Mouse (Mus musculus) urinary bladder, postnatal 4 days (tissue): ENCODE measurements around the gene Acot7.

Source experiments
- DNase-seq, 2 experiments: peaks; one replicate each; pipeline ENCODE4 v3.0.0; 2021 to 2022; ENCODE audit warnings: low spot score in 2 of 2

Acot7 gene

GRCm38 (mm10) chr4:152294188-152294929 lies 116.4 kb downstream of the Acot7 start:
- DNase-seq: no peak

DNA sequence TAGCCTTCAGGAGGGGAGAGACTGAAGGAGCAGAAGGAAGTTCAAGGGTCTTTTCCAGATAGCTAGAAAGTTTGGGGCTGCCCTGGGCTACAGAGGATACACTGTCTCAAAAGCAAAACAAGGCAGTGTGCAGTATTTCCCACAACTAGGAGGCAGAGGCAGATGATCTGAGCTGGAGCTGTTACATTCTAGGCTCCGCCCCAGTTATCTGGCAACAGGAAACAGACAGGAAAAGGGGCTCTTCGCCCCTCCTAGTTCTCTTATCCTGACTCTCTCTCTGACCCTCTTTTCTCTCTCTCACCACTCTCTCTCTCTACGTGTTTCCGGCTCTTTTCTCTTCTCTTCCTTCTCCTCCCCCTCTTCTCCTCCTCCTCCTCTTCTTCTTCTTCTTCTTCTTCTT lies 118.0 kb downstream of the Acot7 start:
- DNase-seq: no peak

- DNase-seq: no peak
These were observed 118.4 kb downstream of the Acot7 start for GRCm38 (mm10) chr4:152296371-152296770.

GRCm38 (mm10) chr4:152296874-152297861 lies 119.2 kb downstream of the Acot7 start, which contains the start of gene Icmt:
Icmt (plus strand) TSS chr4:152297227.
- DNase-seq: peak; percentile 100

GRCm38 (mm10) chr4:152298836-152299235 lies 120.9 kb downstream of the Acot7 start:
- no peak for DNase-seq

DNA sequence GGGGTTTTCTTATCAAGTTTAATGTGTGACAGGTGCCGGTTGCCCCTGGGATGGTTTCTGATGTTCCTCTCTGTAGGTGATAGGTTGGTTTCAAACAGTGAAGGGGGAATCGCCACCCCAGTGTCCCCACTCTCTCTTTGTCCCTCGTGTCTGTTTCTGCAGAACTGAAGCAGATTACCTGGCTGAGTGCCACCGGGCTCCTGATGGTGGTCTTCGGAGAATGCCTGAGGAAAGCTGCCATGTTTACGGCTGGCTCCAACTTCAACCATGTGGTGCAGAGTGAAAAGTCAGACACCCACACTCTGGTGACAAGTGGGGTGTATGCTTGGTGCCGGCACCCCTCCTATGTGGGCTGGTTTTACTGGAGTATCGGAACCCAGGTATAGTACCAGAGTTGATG lies 122.4 kb downstream of the Acot7 start:
- DNase-seq: no peak

GRCm38 (mm10) chr4:152302012-152302411 lies 124.1 kb downstream of the Acot7 start:
- DNase-seq: no peak

- DNase-seq: no peak
These were observed 125.2 kb downstream of the Acot7 start for GRCm38 (mm10) chr4:152303172-152303571.

- DNase-seq: no peak
These were observed 126.8 kb downstream of the Acot7 start for GRCm38 (mm10) chr4:152304685-152305084.

DNA sequence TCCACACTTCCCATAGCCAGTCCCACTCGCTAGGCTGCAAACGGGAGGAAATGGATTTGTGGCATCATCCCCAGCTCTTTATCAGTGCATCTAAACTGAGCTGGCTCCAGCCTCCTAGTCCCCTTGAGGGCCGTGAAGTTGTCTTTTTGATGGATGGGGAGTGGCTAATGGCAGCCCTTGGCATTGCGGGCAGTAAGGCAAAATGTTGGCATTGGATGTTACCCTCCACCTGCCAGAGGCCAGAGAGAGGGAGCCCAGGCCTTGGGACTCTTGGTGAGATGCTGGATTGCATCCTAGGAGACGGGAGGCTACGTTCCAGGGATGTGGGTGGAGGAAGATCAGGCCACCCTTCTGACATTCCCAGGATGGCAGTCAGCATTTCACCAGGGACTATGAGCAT lies 128.1 kb downstream of the Acot7 start:
- DNase-seq: no peak

GRCm38 (mm10) chr4:152307542-152307941 lies 129.6 kb downstream of the Acot7 start:
- no peak for DNase-seq

- DNase-seq: no peak
These were observed 134.3 kb downstream of the Acot7 start for GRCm38 (mm10) chr4:152312186-152312585.

DNA sequence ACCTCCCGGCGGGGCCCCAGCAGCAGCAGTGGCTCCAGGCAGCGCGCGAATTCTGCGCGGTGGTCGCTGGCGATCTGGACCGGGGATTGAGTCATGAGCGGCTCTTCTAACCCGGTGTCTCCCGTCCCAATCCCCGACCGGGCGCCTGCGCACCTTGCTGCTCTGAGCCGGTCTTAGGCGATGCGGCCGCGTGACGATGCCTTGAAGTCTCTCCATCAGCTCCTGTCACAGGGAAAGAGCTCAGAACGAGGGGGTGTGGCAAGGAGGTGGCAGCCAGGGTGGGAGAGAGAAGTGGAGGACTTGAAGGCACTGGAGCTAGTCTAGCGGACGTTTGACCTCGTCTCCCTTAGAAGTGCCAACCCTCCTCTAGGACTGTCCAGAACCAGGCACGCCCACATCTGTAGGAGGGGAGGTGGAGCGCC lies 135.3 kb downstream of the Acot7 start:
- DNase-seq: no peak

GRCm38 (mm10) chr4:152313934-152314333 lies 136.0 kb downstream of the Acot7 start:
- no peak for DNase-seq

DNA sequence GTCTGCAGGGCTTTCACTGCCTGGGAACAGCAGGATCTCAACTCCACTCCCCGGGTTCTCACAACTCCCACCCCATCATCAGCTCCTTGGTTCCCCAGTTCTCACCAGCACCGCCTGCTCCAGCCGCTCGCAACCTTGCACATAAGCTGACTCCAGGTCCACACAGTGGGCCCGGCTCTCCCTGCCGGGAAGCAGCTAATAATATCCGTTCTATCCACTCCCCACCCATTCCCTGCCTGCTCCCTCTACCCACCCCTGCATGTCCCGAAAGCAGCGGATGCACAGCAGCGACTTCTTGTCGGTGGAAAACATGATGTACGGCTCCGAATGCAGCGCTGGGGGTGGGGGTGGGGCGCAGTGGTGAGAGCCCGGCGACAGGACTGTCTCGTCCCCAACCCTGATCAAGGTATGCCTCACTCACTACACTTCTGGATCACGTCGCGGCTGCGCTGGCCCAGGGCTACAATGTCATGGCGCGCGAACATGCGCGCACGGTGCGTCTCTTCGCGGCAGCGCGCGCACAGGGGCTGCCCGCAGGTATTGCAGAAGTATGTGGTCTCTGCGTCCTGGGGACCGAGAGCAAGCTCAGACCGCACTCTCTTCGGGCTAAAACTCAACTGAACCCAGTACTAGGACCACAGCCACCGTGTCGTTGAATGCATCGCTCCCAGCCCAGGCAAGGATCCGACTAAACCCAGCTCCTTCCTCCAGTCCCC lies 137.7 kb downstream of the Acot7 start:
- no peak for DNase-seq

DNA sequence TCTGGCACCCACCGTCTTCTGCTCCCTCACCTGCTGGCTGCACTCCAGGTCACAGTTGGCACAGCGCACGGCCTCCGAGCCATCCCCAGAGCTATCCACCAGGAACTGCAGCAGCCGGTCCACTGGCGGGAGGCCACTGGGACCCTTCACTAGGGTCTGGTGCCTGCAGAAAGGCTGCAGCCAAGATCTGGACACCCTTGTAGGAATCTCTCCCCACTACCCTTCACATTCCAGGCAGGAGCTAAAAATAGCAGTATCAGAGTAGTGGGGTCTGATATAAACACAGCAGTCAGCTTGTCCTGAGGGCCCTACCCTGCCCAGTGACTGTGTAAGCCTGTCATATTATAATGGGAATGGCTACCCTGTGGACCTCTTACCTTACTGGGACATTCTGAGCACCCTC lies 139.7 kb downstream of the Acot7 start:
- no peak for DNase-seq

DNA sequence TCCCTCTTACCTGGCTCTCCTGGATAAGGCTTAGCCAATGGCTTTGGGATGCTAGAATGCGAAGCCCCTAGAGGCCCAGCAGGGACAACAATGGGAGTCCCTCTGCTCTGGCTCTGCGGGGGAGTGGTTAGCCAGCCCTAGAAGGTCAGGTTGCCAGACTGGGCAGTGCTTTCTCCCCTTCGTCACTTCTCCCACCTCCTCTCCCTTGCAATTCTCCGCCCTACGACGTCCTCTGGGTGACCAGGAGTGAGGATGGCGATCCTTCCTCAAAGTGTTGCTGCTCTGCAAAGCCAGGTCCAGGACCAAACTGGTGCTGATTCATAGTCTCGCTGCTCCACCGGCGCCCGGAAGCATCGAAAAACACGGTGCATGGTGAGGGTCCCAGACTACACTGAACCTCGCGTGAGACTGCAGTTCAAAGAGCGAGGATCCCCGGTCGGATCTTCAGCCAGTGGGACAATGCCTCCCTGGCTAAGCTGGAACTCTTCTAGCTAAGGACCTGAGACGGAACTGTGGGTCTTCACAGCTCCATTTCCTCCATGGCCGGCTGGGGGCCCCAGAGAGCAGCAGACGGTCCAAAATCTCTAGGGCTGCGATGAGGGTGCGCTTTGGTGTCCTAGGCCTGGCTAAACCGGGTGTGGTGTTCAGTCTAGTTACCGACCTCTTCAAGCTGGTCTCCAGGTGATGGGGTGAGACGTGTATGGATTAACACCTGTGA lies 140.7 kb downstream of the Acot7 start, which contains the start of gene Rnf207:
Gene Rnf207, minus strand, starts transcription at position 477 of the 718 bp plus-strand sequence.
- DNase-seq: peak in 1 of 2 experiments; percentile 40
